Mouse (Mus musculus): ENCODE measurements around the gene Fbxo6.
A peak's percentile ranks its signal among the peaks of the same experiment; 100 is the strongest.
"Not testable (repeated sequence)": the region's sequence is repeated elsewhere in the genome, so short reads cannot be mapped to it uniquely, and the experiment has no call there.

The Fbxo6 gene

GRCm38 (mm10) chr4:148128241-148128640, 23.7 kb downstream of the Fbxo6 start:
- no peak for DNase-seq (ENCODE audit: low read depth, low spot score)

DNA sequence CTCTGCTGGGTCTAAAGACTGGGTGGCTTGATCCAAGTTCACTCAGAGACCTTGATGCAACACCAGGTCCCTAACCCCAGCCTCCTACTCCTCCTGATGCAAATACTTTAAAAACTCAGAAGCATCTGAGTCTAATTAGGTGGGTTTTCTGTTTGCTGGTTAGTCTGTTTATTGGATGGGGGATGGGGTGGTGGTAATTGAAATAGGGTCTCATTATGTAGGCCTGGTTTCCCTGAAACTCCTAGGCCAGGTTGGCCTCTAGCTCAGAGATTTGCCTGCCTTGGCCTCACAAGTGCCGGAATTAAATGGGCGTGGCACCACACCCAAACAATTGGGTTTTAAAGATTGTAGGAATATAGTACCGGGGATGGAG, 29.3 kb downstream of the Fbxo6 start:
- DNase-seq (ENCODE audit: low read depth, low spot score), result no peak

DNA sequence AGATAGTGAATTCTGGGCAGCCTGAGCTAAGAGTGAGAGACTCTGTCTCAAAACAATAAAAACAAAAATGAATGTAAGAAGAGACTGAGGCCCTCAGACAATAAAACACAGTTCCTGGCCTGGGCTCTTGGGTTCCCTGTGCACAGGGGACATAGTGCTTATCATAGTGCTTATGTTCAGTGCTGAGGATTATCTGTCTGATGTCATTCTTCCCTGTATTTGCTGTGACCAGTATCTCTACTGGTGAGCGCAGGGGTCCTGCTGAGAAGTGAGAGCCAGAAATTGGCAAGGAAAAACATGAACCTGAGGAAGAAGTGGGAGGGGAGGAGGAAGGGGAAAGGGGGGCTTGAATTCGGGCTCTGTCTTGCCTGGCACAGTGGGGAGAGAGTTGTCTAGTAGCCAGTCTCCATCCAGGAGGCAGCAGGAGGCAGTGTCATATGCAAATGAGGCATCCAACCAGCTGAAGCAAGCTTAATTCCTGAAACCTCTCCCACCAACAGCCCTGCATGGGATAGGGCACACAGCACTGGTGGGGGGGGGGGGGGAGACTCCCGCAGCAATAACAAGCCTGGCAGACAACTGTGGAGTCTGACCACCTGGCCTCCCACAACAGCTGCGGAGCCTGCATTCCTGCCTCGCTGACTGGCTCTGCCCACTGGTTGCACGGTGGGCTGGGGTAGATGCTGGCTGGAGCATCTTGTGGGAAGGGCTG, 29.8 kb downstream of the Fbxo6 start:
- DNase-seq (ENCODE audit: low read depth, low spot score), result no peak

DNA sequence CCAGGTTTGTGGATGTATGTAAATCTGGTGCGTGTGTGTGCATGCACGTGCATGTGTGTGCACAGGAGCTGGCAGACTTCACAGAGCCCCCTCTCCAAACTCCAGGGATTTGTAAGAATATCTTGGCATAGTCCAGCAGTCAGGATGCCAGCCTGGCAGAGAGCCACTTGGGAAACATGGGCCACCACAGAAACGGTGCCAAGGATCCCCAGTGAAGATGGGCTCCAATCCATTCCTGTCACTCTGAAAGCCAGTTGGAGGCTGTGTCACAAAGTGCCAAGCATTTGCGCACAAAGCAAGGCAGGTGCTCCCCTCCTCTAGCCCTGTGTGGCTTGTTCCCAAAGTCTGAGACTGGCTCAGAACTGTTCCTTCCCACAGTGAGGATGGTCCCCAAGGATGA, 30.6 kb downstream of the Fbxo6 start:
- no peak for DNase-seq (ENCODE audit: low read depth, low spot score)

DNA sequence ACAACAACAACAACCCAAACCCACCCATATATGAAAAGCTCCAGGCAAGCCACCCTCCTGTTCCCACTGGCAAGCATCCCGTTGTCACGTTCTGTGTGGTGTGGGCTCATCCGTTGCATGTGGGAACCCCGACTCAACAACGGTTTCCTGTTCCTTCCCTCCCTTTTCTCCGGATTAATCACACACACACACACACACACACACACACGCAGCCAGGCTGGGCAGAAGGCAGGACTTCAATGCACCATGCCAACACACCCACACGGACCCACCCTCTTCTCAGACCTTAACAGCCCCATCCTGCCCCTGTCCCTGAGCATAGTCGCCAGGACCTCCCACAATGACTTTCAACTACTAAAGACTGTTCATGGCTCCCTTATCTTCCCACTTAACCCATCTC, 31.4 kb downstream of the Fbxo6 start:
- no peak for DNase-seq (ENCODE audit: low read depth, low spot score)

DNA sequence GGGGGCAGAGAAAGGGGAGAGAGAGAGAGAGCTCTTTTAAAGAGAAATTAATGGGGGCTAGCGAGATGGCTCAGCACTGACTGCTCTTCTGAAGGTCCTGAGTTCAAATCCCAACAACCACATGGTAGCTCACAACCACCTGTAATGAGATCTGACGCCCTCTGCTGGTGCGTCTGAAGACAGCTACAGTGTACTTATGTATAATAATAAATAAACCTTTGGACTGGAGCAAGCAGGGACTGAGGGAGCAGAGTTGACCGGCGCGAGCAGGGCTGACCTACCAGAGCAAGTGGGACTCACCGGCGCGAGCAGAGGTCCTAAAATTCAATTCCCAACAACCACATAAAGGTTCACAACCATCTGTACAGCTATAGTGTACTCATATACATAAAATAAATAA, 32.4 kb downstream of the Fbxo6 start:
- not testable (repeated sequence) for DNase-seq (ENCODE audit: low read depth, low spot score)

- no peak for DNase-seq (ENCODE audit: low read depth, low spot score)
Observed at GRCm38 (mm10) chr4:148117392-148117791, 34.5 kb downstream of the Fbxo6 start.

DNA sequence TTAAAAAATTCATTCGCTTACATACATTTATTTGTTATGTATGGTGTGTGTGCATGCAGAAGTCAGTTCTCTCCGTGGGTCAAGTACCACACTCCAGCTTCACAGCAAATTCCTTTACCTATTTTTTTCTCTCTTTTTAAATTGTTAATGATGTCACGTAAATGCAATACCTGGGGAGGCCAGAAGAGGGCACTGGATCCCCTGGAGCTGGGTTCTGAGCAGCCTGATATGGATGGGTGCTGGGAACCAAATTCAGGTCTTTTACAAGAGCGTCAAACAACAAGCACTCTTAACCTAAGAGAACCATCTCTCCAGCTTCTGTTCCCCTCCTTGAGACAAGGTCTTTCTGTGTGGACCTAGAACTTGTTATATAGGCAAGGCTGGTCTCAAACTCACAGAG, 35.3 kb downstream of the Fbxo6 start:
- no peak for DNase-seq (ENCODE audit: low read depth, low spot score)

DNA sequence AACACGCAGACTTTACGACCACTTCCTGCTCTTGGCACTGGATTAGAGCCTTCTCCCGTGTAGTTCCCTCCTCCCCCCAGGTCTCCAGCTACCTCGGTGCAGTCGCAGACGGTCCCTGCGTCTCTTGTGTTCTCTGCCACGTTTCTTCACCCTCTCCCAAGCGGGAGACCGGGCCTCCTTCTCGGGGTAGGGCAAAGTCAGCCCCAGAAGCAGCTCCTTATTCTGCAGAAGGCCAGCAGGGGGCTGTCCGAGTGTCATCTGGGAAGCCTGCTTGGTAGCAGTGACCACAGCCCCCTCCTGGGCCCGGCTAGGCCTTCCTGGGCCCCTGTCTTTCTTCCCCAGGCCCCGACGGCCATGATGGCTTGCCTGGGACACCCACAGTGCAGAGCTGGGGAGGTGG, 36.5 kb downstream of the Fbxo6 start:
- no peak for DNase-seq (ENCODE audit: low read depth, low spot score)

GRCm38 (mm10) chr4:148114758-148115391, 37.1 kb downstream of the Fbxo6 start:
- peak; percentile 67 for DNase-seq (ENCODE audit: low read depth, low spot score)

DNA sequence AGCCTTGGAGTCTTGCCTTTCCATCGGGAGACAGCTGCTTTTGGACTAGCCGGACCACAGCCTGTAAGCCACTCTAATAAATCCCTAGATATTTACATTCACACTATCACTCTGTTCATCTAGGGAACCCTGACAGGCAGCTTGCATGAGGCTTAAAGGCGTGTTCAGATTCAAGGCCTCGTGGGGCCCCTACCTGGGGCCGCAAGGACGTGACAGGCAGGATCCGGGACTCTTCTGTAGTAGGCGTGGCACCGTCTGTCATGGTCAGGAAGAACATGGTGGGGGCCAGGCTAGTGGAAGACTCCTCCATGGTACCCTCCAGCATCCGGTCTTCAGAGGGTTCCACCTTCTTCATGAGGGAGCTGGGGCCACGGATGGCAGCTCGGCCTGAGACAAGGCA, 39.4 kb downstream of the Fbxo6 start:
- no peak for DNase-seq (ENCODE audit: low read depth, low spot score)

DNA sequence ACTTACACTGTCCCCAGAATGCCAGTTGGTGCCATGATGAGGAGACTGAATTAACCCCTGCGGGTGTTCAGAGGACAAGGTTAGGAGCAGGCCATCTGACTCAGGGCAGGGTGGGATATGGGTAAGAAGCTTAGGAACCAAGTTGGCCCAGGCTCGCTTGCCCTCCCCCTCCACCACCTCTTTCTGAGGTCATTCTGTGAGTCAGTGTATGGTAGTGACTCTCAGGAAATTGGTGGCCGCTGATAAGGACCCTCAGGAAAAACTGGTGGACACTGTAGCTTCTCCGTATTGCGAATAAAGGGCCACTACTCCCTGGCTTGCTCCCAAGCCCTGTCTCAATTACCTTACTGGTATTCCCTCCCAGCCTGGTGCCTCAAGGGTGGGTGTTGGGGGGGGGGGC, 42.7 kb downstream of the Fbxo6 start:
- no peak for DNase-seq (ENCODE audit: low read depth, low spot score)

DNA sequence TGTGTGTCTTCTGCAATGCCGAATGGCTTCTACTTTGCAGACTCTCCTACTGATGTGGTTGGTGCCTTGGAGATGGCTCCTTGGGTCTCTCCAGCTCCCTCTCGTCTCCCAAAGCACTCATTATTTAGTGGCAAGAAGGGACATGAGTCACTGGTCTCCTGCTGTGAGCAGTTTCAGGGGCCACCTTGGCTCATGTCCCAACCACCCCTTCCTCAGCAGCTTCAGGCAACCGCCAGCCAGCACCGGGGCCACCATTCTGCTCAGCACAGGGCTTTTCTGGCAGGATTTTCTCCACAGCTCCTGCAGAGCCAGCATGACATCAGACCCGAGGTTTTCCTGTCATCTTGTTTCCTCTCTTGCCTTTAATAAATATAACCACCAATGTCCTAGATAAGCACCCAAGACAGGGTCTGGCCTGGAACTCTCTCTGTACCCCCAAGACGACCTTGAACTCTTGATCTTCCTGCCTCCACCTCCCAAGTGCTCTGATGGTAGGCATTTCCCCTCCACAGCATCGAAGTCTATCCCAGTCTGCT, 43.3 kb downstream of the Fbxo6 start:
- no peak for DNase-seq (ENCODE audit: low read depth, low spot score)

DNA sequence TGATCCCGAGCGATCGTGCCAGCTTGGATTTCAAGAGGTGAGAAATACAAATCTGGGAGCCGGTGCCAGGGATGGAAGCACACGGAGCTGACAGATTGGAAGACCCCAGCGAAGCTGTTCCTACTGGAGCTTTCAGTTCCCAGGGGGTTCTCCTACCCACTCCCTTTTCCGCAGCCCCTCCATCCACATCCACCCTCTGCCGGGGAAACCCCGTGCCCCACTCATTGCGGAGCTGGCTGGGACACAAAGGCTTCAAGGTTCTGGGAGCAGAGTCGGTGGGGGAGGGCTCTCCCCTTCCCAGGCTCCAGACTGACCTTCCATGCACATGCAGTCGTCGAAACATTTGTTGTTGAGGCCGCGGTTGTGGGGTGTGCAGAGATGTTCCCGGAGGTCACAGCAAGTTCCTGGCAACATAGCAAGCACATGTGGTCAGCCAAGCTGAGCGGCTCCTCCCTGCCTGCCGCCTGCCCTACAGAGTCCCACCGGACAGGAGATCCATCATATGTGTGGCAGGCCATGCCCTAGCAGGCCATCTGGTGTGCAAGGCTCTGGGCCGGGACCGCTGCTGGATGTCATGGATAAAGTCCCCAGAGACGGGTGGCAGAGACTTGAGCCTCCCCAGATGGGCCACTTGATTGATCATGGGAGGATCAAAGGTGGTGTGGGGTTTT, 44.2 kb downstream of the Fbxo6 start:
- DNase-seq (ENCODE audit: low read depth, low spot score), result no peak

DNA sequence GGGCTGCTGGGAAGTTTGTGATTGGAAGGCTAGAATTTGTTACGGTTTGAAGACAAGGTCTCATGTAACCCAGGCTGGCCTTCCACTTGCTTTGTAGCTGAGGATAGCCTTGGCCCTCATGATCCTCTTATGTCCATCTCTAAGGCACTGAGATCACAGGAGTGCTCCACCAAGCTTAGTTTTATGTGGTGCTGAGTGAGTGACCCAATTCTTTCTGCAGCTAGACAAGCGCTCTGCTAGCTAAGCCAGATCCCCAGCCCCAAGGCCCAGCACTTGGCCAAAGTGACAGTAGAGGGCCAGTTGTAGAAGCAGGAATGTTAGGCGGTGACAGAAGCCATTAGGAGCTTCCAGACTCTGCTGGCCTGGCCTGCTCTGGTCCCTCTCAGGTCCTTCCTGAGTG, 47.8 kb downstream of the Fbxo6 start:
- DNase-seq (ENCODE audit: low read depth, low spot score), result no peak

DNA sequence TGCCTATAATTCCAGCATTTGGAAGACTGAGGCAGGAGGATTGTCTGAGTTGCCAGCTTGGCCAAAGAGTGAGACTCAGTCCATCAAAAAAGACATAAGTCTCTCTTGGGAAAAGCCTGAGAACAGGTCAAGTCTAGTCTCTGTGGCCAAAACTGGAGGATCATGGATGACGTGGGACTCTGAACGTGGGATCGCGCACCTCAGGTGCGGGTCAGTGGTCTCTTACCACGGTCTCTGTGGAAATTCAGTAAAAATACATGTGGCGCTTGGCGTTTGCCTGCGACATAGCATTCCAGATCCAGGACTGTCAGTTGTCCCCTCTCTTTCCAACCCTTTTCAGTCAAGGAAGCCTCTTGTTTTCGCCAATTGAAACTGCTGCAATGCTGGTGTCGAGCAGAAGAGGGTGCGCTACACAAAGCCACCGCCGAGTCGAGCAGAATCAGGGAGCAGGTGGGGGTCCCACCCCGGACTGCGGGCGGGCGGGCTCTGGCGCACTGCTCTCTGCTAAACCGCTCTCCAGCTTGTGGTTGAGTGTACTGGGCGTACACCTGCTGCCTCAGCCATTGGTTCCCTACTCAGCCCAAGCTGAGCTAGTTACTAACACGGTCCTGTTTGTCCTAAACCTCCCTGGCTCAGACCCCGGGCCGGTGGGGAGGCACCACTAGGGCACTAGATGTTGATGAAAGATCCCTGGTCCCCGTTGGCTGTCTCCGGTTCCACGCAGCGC, 50.0 kb downstream of the Fbxo6 start:
- no peak for DNase-seq (ENCODE audit: low read depth, low spot score)

DNA sequence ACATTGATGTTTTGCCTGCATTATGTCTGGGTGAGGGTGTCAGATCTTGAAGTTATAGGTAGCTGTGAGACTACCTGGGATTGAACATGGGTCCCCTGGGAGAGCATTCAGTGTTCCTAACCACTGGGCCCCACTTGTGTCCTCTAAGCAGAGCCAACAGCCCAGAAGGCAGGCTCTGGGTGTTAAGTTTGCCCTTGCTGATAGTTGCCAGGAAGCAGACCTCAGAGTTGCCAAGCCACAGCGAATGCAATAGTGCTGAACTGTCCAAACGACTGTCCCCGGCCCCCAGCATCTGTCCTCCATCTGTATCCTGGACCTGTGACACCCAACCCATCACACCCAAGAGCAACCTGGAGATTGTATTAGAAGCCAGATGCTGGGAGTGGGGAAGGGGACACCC, 53.3 kb downstream of the Fbxo6 start:
- no peak for DNase-seq (ENCODE audit: low read depth, low spot score)

DNA sequence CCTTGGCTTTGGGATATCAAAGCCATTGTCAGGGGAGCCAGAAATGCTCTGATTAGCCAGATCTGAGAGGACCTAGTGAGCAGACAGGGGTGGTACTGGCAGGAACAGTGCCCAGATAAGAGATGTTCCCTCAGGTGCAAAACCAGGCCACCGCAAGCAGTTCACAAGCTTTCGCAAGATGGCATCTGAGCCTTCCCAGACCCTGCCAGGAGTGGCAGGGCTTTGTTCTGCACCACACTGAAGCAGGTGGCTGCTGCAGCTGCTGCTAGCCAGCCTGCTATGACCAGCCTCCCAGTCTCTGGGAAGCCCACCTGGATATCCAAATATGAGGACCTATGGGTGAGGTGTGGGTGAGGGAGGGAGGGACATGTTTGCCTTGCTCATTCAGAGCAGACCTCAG, 54.0 kb downstream of the Fbxo6 start:
- DNase-seq (ENCODE audit: low read depth, low spot score), result no peak

Measured in WW6 (cell line).